Mouse (Mus musculus): ENCODE results near the gene Mcat. TPM values are rescaled to one million over a fixed set of nuclear protein-coding genes. Genes with fewer than 3 reads are reported as not detected.

Gene Mcat
- polyA plus RNA-seq, 1 experiment, result 11.0 TPM

DNA sequence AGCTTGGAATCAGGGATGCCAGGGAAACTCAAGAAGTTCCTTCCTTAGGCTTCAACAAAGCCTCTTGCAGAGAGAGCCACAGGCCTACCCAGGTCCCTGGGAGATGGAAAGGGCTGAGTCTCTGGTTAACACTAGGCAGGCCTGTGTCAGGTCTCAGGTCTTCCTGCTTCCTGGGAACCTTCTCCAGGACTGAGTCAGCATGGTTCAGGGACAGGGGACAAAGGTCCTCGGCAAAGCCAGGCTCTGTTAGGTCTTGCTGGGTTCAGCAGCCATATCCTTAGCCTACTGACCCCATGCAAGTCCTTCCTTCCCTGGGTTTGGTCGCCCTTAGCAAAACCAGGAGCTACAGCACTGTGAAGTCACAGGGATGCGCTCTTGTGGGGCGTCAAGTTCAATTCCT is 27.3 kb upstream of the Mcat start:
- Histone ChIP-seq H3K4me3 (replicated peaks; ENCODE audit: control insufficient read depth, low read depth, low read length) (no peak overlapping the region), H3K4me1 (ENCODE audit: control insufficient read depth, insufficient read depth, low read length) (no peaks in the 10 kb centered on the region), H3K27ac (ENCODE audit: control insufficient read depth, insufficient read depth, low read depth, low read length, poor library complexity) (peak overlapping the region; percentile 99)
- TF ChIP-seq POLR2A (IDR thresholded peaks at IDR 0.05; ENCODE audit: borderline replicate concordance, control insufficient read depth, low read depth, low read length) (no peak), CTCF (IDR thresholded peaks at IDR 0.05; ENCODE audit: control insufficient read depth, insufficient read depth, low read length) (no peak)
- 84% methylated on average over 4 of the region's 4 CpGs for WGBS

DNA sequence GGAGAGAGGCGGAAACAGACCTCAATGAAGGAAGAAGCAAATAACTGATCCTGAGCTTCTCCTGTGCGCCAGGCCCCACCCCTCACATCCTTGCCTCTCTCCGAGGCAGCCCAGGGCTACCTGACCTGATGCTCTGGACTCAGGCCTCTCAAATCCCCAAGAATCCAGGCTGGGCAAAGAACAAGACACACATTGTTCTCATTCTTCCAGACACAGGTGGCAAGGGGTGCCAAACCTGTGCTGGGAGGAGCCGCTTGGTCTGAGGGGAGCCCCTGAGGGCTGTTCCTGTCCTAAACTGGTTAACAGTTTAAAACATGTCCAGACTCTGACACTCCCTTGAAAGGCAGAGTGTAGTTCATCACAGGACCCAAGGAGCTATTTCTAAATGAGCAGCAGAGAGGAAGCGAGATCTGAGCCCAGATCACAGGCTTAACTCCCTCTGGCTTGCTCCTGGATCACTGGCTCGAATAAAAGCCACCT is 21.2 kb upstream of the Mcat start:
- 92% methylated on average over 6 of the region's 6 CpGs for WGBS
- no peaks in the 10 kb centered on the region for H3K4me1 ChIP-seq (ENCODE audit: control insufficient read depth, insufficient read depth, low read length)
- TF ChIP-seq CTCF (IDR thresholded peaks at IDR 0.05; ENCODE audit: control insufficient read depth, insufficient read depth, low read length), result no peak
- TF ChIP-seq POLR2A (IDR thresholded peaks at IDR 0.05; ENCODE audit: borderline replicate concordance, control insufficient read depth, low read depth, low read length), result no peak
- H3K4me3 ChIP-seq (replicated peaks; ENCODE audit: control insufficient read depth, low read depth, low read length), result no peak overlapping the region
- no peak overlapping the region for H3K27ac ChIP-seq (ENCODE audit: control insufficient read depth, insufficient read depth, low read depth, low read length, poor library complexity)

DNA sequence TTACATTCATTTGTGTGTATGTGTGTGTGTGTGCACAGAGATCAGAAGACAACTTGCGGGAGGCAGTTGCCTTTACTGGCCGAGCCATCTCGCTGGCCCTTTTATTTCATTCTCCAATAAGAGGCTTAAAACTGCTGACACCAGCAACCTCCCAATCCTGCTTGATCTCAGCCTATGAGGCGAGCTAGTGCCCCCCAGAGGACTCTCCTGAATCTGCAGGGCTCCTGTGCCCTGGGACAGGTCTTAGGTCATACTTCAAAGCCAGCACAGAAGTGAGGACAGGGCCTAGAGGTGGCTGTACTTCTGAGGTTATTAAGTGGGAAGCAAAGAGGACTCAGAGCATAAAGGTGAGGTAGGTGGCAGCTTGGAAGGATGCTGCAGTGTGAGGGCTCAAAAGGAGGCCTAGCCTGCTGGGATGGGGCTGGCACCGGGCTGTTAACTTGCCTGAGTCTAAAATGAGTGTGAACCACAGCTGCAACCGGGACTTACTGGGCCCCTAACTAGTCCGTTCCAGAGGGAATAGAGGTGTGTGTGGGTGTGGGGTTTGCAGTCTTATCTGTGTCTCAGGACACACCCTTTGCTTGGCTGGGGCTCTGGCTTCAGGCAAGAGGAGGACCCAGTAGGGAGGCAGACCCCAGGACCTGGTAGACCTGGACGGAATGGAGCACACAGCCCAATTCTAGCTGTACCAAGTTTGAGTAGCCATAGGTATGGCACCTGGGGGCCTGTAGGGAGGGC is 20.0 kb upstream of the Mcat start:
- no peaks in the 10 kb centered on the region for H3K4me1 ChIP-seq (ENCODE audit: control insufficient read depth, insufficient read depth, low read length)
- WGBS, result 71% methylated on average over 8 of the region's 8 CpGs
- H3K27ac ChIP-seq (ENCODE audit: control insufficient read depth, insufficient read depth, low read depth, low read length, poor library complexity), result peak overlapping the region; percentile 50; the same call in 1 of the 2 replicates
- TF ChIP-seq CTCF (IDR thresholded peaks at IDR 0.05; ENCODE audit: control insufficient read depth, insufficient read depth, low read length), result peak; percentile 61
- no peak for TF ChIP-seq POLR2A (IDR thresholded peaks at IDR 0.05; ENCODE audit: borderline replicate concordance, control insufficient read depth, low read depth, low read length)
- H3K4me3 ChIP-seq (replicated peaks; ENCODE audit: control insufficient read depth, low read depth, low read length), result no peak overlapping the region

DNA sequence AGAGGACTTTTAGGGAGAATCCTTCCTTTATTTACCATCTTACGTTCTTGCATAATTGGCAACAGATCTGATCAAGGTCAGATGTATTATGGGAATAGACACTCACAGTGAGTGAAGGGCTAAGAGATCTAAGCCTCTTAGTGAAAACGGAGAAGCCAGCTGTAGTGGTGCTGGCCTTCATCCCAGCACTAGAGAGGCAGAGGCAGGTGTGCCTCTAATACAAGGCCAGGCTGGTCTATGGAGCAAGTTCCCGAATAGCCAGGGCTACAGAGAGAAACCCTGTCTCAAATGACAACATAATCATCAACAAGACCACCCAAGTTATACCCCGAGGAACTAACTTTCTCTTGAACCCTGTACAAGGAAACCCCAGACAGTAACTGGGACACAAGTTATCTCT is 19.3 kb upstream of the Mcat start:
- H3K4me1 ChIP-seq (ENCODE audit: control insufficient read depth, insufficient read depth, low read length), result no peaks in the 10 kb centered on the region
- no peak overlapping the region for H3K4me3 ChIP-seq (replicated peaks; ENCODE audit: control insufficient read depth, low read depth, low read length)
- 91% methylated on average over 4 of the region's 4 CpGs for WGBS
- no peak overlapping the region for H3K27ac ChIP-seq (ENCODE audit: control insufficient read depth, insufficient read depth, low read depth, low read length, poor library complexity)
- TF ChIP-seq CTCF (IDR thresholded peaks at IDR 0.05; ENCODE audit: control insufficient read depth, insufficient read depth, low read length) (no peak), POLR2A (IDR thresholded peaks at IDR 0.05; ENCODE audit: borderline replicate concordance, control insufficient read depth, low read depth, low read length) (no peak)

DNA sequence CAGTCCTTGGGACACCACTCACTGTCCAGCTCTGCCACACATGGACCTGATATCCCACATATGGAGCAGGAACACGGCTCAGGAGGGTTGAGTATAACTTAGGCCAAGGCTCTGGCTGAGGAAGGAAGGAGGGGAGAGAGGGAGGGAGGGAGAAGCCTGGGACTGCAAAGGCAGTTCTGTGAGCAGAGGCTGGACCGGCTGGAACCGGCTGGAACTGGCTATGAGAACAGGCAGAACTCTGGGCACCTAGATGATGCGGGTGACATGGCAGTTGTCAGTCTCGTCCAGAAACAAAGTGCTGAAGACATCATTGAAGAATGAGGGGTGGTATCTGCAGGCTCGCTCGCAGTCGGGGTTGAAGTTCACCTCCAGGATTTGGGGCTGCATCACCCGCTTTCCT is 13.1 kb upstream of the Mcat start:
- no peak overlapping the region for H3K4me3 ChIP-seq (replicated peaks; ENCODE audit: control insufficient read depth, low read depth, low read length)
- H3K27ac ChIP-seq (ENCODE audit: control insufficient read depth, insufficient read depth, low read depth, low read length, poor library complexity), result no peak overlapping the region
- 92% methylated on average over 9 of the region's 9 CpGs for WGBS
- TF ChIP-seq POLR2A (IDR thresholded peaks at IDR 0.05; ENCODE audit: borderline replicate concordance, control insufficient read depth, low read depth, low read length) (no peak), CTCF (IDR thresholded peaks at IDR 0.05; ENCODE audit: control insufficient read depth, insufficient read depth, low read length) (no peak)
- H3K4me1 ChIP-seq (ENCODE audit: control insufficient read depth, insufficient read depth, low read length), result no peaks in the 10 kb centered on the region

DNA sequence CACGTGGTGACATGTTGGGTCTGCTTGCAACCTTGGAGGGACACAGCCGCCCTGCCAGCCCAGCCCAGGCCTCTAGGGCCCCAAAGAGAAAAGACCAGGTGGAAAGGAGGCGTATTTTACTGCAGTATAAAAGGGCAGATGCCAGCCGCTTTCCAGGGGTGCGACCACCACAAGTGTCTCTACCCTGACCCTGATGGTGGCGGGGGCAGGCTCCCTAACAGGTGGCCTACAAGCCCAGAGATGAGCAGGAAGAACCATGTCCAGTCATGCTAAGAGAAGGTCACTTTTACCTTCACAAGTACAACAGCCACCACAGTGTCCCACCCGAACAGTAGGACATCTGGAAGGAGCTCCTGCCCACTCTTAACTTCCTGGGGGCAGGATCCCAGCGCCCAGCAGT is 12.0 kb upstream of the Mcat start:
- Histone ChIP-seq H3K27ac (ENCODE audit: control insufficient read depth, insufficient read depth, low read depth, low read length, poor library complexity) (no peak overlapping the region), H3K4me3 (replicated peaks; ENCODE audit: control insufficient read depth, low read depth, low read length) (no peak overlapping the region), H3K4me1 (ENCODE audit: control insufficient read depth, insufficient read depth, low read length) (no peaks in the 10 kb centered on the region; the same call in 1 of the 2 replicates)
- WGBS, result 90% methylated on average over 8 of the region's 8 CpGs
- TF ChIP-seq CTCF (IDR thresholded peaks at IDR 0.05; ENCODE audit: control insufficient read depth, insufficient read depth, low read length) (no peak), POLR2A (IDR thresholded peaks at IDR 0.05; ENCODE audit: borderline replicate concordance, control insufficient read depth, low read depth, low read length) (no peak)

DNA sequence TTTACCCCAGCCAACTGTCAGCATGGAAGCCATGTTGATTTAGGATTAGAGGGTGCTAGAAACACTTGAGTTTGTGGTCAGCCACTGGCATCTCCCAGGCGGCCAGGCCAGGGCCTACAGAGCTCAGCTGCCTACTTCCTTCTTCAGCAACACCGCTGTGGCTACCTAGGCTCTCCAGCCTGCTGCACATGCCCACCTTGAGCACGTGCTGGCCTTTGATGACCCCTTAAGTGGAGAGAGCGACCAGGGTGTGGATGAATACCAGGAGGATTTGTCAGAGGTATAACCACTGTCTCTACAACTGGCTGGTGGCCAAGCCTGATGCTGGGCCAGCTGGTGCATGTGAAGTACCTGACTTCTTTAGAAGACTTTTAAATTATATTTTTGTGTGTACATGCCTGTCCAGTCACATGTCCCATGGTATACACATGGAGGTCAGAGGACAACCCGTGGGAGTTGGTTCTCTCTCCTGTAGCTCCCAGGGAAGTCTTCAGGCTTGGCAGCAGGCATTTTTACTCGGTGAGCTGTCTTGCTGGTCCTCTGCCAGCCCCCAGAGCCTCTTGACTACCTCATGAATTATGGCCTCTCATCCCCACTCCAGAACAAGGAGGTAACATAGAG is 11.3 kb upstream of the Mcat start:
- TF ChIP-seq CTCF (IDR thresholded peaks at IDR 0.05; ENCODE audit: control insufficient read depth, insufficient read depth, low read length) (no peak), POLR2A (IDR thresholded peaks at IDR 0.05; ENCODE audit: borderline replicate concordance, control insufficient read depth, low read depth, low read length) (no peak)
- Histone ChIP-seq H3K27ac (ENCODE audit: control insufficient read depth, insufficient read depth, low read depth, low read length, poor library complexity) (no peak overlapping the region), H3K4me3 (replicated peaks; ENCODE audit: control insufficient read depth, low read depth, low read length) (no peak overlapping the region), H3K4me1 (ENCODE audit: control insufficient read depth, insufficient read depth, low read length) (no peaks in the 10 kb centered on the region; the same call in 1 of the 2 replicates)
- 82% methylated on average over 6 of the region's 6 CpGs for WGBS

DNA sequence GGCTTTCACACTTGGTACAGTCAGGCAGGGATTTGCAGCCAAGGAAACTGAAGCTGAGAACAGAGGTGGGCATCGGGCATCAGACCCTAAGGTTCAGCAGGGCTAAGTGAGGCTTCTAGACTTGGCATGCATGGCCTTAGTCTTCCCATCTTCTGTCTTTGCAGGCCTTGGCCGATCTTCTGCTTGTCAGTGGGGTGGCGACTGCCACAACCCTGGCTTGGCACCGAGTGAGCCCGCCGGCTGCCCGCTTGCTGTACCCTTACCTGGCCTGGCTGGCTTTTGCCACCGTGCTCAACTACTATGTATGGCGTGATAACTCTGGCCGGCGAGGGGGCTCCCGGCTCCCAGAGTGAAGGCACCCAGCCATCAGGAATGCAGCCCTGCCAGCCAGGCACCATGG is 10.0 kb upstream of the Mcat start:
- Histone ChIP-seq H3K4me1 (ENCODE audit: control insufficient read depth, insufficient read depth, low read length) (no peaks in the 10 kb centered on the region; the same call in 1 of the 2 replicates), H3K4me3 (replicated peaks; ENCODE audit: control insufficient read depth, low read depth, low read length) (no peak overlapping the region), H3K27ac (ENCODE audit: control insufficient read depth, insufficient read depth, low read depth, low read length, poor library complexity) (no peak overlapping the region)
- WGBS, result 93% methylated on average over 12 of the region's 12 CpGs
- no peak for TF ChIP-seq CTCF (IDR thresholded peaks at IDR 0.05; ENCODE audit: control insufficient read depth, insufficient read depth, low read length)
- no peak for TF ChIP-seq POLR2A (IDR thresholded peaks at IDR 0.05; ENCODE audit: borderline replicate concordance, control insufficient read depth, low read depth, low read length)

All from bone marrow, adult 2 months (tissue).